Mouse (Mus musculus): ENCODE measurements around the gene Inhba.

Gene Inhba

DNA sequence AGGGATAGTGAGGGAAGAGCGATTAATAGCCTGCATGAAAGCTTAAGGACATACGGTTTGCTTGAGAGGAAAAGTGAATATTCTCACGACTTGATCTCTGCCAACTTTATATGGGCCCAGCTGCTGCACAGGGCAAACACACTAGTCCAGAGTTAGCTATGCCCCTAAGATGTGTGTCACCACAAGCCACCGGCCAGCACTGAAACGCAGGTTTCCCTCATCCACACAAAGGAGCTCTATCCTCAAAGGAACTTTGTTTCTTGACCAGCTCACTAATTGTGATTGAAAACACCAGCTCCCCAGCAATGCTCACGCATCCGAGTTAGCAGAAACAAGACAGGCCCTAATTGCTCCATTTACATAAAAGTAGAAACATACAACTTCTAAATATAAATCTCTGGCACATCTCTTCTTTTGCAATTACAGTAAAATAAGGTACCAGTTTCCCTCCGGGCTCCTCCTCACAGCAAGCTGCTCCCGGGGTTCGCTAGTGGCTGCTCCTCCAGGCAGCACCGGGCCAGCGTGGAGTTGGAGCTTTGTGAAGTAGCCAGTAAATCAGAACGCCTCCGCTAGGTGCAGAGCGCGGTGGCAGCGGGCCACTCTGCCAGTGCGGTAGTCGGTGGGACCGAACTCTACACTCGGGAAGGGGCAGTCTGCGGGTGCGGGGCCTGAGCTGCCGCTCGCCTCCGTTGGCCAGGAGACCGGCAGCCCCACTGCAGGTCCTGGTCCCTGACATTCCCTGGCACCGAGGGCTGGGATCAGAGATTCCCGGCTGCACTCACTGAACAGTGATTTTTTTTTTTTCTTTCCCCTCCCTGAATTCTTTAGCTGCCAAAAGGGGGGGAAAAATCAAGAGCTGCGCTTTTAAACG is at the start of gene Inhba:
Inhba (plus strand) TSS at position 480 of the 871 bp plus-strand sequence.
- DNase-seq (ENCODE audit: low spot score): no peak

DNA sequence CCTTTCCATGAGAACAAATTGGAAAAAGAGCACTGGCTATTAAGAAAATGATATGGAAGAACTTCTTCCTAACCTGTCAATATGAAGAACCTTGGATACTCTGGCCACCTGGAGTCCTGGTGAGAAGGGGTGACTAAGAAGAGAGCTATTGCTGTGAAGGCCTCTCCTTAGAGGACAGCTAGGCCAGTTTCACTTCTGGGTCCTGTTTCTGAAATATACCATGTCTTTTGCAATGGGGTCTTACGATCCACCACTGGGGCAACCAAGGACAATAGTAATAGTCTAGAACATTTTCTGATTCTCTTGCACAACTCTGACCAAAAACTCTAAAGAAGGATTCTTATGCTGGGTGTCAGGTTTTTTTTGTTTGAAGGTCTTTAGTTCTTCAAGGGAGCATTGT is 35.1 kb upstream of the Inhba start:
- no peak for DNase-seq (ENCODE audit: low spot score)

DNA sequence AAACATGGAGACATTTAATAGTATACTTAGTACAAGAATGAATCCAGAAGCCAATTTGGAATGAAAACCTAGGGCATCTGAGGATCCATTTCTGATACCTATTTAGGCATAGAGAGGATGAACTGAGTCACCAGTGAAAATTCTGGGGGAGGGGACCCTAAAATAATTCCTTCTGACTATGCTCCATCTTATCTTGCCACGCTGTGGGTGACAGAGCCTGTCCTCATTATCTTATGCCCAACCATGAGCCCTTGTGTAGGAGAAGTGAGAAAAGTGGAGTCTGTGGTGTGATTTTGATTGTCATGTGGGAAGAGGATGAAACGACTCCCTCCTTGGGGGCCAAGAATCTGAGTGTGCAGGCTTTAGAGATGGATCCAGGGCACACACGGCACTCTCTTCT is 32.1 kb upstream of the Inhba start:
- DNase-seq (ENCODE audit: low spot score): no peak

DNA sequence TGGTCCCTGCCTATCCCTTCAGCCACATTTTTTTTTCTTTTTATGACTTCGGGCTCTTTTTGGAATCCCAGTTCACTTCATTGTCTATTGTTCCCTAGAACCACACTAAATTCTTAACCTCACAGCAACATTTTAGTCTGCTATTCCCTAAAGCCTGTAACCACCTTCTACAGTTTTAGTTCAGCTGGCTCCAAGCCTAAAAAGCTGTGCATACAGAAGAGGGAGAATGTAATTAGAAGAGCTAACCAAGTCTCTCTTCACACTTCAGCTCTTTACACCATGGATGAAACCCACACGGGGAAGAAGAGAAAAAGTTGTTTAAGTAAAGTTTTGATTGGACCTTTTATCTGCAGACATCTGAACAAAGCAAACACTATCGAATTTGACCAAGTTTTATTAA is 29.6 kb upstream of the Inhba start:
- DNase-seq (ENCODE audit: low spot score): no peak

DNA sequence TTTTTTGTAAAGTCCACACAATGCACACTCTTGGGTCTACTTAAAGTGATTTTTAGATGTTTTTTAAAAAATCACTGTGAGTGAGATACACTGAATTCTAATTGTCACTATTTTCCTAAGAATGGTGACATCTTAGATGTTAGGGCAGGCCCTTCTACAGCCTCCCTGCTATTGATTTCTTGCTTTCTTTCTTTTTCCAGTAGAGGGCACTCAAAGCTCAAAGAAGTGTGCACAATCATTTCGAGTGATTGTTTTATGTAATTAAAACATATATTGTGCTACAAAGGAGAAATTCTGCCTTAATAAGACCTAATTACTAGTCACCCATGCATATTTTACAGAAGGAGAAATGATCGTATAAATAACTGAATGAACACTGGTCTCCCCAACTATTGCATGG is 25.9 kb upstream of the Inhba start:
- no peak for DNase-seq (ENCODE audit: low spot score)

DNA sequence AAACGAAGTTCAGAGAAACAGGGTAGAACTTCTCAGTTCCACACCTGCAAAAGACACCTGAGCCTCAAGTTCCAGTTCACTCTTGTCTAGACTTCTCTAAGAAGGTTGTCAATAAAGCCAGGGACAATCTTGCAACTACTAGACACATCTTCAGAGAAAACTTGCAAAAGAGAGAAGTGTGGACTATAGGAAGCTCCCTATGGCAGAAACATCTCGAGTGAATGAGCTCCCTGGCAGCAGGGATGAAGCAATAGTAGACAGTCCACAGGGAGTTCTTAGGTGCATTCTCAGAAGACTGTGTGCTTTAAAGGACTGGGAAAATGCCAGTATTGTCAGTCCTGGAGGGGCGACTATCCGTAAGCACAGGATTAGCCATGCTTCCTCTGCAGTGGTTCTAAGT is 25.5 kb upstream of the Inhba start:
- no peak for DNase-seq (ENCODE audit: low spot score)

DNA sequence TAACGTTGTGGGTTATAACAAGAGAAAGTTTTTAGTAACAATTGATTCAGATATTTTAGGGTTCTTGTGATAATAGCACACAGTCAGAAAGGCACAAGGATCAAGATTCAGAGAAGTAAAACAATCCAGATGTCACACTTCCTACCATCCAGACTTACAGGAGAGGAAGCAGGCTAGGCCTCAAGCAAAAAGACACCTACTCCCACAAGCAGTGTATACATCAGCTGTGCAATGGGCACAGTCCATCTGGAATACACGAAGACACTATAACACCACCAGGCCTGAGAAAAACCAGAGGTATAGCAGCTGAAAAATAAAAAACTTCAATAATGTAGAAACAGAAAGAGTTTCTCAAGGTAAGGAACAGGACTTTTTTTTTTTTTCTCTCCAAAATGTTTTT is 16.3 kb upstream of the Inhba start:
- no peak for DNase-seq (ENCODE audit: low spot score)

DNA sequence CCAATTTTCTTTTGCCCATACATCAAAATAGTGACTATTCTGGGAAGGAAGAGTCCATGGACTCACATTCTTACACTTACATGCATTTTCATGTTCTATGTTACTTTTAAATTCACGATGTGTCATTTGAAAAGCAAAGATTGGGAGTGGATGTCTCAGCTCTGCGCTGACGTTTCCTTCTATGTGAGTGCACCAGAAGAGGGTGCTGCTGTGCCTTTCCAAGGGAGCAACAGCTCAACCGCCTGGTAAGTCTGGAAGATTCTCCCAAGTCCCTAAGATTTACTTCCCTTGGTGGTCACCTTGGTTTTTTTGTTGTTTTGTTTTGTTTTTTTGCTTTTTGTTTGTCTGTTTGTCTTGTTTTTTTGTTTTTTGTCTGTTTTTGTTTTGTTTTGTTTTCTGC is 6.1 kb upstream of the Inhba start:
- no peak for DNase-seq (ENCODE audit: low spot score)

DNA sequence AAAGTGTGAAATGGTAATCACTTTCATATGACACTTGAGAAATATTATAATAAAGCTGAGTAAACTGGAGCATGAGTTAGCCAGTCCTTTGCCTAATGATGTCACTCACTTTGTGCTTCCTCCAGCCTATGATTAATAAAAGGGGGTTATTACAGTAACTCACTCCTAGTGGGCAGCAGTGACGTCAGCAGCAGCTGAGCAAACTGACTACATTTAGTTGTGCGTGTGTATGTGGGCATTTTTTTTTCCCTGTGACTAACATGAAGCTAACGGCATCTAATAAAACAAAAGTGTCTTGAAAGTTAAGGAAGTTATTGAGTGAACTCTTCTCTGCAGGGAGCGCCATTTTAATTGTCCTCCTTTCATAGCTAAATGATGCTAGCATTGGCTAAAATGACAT is 3.9 kb upstream of the Inhba start:
- DNase-seq (ENCODE audit: low spot score): no peak

DNA sequence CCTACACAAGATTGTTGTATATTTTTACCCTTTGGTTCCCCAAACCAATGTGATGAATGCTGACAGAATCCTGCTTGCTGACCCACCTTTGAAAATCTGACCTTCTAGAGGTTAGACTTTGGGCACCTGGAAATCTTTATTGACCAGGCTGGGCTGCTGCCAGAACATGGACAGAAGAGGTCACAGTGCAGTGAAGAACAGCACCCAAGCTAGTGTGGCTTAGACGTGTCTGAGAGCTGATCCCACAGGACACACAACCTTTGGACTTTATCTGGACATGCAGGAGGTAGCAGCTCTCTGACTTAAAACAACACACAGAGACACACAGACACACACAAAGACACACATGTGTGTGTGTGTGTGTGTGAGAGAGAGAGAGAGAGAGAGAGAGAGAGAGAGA is 3.3 kb upstream of the Inhba start:
- no peak for DNase-seq (ENCODE audit: low spot score)

DNA sequence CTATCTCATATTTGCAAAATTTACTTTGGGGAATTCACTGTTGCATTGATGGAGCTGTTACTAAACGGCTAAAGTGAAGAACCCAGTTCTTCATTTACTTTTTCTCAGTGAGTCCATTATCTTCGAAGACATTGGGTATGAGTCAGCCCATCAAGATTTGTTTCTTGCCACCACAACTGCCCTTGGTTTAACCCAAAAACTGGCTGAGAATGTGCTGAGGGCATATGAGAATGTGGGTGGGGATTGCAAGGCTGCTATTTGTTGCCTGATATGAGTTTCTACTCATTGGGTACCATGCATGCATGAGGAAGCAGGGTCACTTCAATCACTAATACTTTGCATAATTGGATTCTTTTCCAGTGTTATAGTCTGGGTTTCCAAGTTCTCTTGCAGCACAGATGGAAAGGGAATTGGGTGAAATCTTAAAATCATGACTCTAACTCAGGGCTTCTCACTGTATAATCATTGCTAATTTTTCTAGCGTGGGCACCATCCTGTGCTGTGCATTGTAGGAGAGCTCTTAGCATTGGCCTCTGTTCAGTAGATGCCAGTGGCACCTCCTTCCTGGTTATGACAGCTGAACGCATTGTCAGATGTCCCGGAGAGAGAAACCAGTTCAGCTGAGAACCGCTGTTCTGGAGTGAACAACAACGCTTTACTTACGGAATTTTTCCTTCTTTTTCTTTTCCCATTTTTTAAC is 1.7 kb upstream of the Inhba start:
- no peak for DNase-seq (ENCODE audit: low spot score)

DNA sequence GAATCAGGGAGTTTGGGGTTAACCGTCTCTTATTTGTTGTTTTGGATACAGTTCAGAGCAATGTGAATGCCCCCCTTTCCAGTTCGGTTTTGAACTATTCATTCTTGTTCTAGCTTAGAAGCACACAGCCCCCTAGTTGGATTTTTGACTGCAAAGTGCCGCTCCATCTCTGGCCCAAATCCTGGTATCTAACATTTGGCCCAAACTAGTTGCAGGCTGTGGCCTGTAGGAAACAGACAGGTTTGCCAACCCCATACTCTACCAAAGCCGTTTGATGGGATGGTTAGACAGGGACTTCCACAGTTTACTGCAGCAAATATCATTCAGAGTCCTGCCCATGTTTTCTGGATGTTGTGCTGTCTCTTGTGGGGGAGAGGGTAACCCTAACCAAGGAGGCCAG is 1.1 kb upstream of the Inhba start:
- no peak for DNase-seq (ENCODE audit: low spot score)

DNA sequence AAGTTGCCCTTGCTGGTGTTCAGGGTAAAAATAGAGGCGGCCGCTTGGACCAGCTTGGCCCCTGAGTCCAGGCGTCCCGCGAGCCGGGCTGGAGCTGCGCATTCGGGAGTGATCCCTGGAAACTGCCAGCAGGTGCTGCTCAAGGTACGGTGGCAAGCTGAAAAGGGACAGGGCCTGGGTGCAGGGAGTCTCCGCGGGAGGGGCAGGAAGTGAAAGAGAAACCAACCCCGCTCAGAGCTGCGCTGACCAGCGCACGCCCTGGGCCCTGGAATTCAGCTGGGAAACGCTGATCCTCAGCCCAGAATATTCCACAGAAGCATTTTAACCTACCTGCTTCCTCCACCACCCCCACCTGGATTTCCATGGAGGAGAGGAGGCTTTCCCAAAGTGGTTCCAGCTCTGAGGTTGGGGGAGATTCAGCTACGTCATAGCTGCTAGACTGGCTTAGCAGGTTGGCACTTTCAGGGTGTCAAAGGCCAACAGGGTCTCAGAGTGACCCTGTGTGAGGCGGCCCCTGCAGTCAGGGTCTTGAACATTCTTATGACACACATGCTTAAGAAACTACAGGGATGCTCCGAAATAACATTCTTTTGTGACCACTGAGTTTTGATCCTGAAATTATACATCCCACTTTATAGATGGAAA is 714 bp downstream of the Inhba start:
- no peak for DNase-seq (ENCODE audit: low spot score)

DNA sequence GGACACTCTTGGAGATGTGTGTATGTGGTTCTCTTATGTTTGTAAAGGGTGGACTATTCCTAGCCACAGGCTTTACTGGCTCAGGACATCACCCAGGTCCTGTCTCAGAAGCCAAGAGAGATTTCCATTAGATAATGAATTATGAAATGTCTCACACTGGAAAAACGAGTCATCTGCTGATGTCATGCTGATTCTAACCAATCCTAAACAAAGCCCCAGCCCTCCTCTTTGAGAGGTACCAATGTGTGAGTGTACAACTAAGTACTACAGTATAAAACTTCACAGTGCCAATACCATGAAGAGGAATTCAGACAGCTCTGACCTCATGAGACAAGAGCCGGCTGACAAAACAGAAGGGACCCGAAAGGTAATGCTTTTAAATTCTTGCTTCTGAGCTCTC is 2.5 kb downstream of the Inhba start:
- DNase-seq (ENCODE audit: low spot score): no peak

DNA sequence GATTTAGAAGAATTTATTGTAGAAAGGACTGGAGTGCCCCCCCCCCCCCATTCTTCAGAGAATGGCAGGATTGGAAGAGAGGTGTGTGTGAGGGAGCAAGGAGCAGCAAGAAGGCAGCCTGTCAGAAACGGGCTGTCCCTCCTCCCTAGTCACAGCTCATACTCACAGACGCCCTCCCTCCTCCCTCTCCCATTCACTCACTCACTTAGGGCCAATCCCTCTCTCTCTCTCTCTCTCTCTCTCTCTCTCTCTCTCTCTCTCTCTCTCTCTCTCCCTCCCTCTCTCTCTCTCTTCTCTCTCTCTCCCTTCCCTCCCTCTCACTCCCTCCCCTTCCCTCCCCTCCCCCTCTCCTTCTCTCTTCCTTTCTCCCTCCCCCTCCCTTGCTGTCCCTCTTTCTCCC is 4.9 kb downstream of the Inhba start:
- DNase-seq (ENCODE audit: low spot score): no peak

DNA sequence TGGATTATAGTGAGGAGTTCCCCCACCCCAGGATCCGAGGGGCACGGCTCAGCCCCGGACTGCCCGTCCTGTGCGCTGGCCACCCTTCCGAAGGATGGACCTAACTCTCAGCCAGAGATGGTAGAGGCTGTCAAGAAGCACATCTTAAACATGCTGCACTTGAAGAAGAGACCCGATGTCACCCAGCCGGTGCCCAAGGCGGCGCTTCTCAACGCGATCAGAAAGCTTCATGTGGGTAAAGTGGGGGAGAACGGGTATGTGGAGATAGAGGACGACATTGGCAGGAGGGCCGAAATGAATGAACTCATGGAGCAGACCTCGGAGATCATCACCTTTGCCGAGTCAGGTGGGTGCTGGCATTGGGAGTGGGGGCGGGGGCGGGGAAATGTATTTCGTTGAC is 5.7 kb downstream of the Inhba start:
- no peak for DNase-seq (ENCODE audit: low spot score)

DNA sequence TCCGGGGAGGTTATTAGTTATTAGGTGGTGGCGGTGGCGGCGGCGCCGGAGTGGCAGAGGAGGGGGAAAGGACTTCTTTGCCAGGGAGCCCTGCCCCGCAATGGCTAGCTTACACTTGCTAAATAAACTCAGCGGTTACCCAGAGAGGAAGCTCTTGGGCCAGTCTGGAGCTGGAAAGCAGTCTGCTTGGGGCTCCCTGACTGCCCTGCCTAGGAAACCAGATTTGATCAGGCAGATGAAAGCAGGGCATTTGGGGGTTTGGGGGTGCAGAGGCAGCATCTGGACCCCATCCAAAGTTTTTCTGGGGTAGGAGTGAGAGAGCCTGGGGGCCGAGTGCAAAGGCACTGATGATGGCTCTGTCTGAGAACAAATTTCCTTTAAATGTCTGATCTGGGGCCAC is 6.1 kb downstream of the Inhba start:
- DNase-seq (ENCODE audit: low spot score): no peak

DNA sequence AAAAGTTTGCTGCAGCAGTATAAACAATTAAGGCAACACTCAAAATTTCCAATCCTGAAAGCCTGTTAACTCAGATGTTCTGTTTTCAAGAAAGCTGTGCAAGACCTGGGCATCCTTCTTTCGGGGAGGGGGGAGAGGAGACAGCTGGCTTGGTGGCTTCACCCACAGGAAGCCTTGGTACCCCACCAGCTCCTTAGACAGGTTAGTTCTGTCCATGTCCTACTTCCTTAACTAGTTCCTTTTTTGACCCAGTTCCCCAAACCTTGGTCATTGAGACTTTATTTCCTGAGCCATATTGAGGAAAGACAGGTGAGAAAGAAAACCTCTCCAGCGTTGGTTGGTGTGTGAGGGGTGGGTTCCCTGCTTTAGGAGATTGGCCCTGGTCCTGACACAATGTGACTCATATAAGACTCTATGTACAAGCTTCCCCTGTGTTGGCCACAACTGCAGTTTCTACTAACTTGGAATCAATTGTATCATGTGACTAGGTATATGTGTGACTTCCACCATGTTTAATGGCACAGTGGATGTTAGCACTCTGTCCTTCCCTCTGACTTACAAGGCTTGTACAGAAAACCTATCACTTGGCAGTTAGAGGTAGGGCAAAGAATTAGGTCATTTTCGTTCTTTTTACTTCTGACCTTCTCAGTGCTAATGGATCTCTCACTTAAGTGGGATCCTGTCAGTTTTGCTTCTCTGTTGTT is 7.3 kb downstream of the Inhba start:
- no peak for DNase-seq (ENCODE audit: low spot score)

DNA sequence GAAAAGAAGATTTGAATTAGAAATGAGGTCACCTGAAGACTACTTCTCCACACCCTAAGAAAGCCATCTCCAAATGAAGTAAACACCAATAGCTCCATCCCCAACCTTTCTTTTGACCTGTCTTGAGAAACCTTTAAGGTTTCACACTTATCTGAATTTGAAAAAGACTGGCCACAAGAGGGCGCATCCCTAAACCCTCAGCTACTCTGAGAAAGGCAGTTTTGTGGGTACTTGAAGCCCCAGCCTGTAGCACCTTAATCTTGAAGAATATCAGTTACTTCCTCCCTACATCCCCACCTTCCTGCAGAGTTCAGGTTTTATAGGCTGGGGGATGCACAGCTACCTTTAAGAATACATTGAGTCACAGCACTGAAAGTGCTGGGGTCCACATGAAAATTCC is 9.0 kb downstream of the Inhba start:
- DNase-seq (ENCODE audit: low spot score): peak; percentile 10

DNA sequence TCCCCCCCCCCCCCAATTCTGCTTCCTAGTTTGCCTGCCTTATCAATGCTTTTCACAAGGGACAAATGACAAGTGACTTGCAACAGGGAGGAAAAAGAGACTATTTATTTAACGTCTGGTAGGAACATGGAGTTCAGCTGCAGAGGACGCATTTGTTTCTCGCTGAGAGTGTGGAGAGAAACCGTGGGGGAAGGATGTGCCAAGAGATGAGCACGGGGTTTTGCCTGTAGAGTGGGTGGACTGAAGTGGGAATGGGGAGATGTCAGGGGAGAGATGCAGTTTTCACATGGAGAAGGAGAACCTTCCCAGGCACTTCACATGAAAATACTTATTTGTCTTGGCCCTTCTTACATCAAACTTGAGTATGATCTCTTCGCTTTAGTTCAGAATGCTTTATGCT is 9.5 kb downstream of the Inhba start:
- DNase-seq (ENCODE audit: low spot score): no peak

DNA sequence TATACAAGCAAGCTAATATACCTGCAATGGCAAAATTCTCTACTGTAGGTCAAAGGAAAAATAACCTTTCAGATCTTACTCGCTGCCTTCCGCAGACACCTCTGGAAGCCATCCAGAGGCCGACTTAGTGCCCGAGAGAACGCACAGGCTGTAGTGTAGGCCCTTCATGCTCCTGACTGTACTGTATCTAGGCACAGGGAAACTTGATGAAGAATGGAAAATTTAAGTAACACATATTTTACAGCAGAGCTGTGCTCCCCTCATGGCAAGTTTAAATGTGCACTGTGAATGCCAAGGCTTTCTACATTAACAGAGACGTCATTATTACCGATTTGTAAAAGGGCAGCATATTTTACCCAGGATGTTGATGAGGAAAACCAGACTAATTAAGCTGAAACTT is 10.2 kb downstream of the Inhba start:
- no peak for DNase-seq (ENCODE audit: low spot score)

DNA sequence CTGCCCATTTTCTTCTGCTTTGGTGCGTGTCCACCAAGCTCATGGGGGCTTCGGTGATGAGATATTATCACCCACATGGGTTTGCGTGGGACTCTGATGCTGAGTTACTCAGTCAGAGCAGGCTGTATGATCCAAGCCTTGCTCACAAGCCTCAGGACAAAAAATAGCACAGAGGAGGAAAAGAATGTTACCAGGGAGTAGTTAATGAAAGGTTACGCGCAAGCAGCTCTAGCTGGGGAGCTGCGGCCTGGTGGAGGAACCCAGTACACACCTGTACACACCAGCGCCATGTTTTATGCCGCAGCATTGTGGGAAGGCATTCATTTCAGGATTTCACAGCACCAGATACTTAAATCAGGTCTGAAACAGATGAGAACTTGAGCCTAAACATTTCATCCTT is 10.9 kb downstream of the Inhba start:
- no peak for DNase-seq (ENCODE audit: low spot score)

Data from c-Kit-positive CD71-positive TER-119-positive erythroid progenitor cells, embryonic 14.5 days (primary cell).